ENCODE assay signal across 13 mouse cellular contexts in the genomic region with DNA sequence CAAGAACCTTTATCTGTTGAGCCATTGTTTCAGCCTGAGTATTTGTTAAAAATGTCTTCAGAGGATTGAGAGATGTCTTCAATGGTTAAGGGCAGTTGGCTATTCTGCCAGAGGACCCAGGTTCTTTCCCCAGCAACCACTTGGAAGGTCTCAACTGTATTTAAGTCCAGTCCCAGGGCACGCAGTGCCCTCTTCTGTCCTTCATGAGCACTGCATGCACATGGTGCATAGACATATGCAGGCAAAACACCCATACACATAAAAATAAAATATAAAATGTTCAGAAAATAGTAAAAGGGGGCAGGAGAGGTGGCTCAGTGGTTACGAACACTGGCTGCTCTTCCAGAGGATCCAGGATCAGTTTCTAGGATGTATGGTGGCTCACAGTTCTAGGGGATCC.
DNase-seq lines count a peak whose midpoint lies in the region; ATAC-seq and TF ChIP-seq lines count a peak whose summit lies in the region.
"Had no signal": no experiment of that assay in that cellular context is flagged by ENCODE, and none has a peak within 500 bp of the region (broad histone marks: within the 10 kb centered on the region; RNA-seq: fewer than 3 reads in every experiment).

No protein-coding gene starts in this region.

- TF ChIP-seq EP300 in ES-Bruce4 (IDR thresholded peaks at IDR 0.05; ENCODE audit: insufficient read depth, low read depth, low read length): no peak

- H3K36me3 ChIP-seq in lung, embryonic 14.5 days (ENCODE audit: insufficient read depth): peaks cover 47% of the 10 kb centered on the region
- no peaks in the 10 kb centered on the region for H3K36me3 ChIP-seq in ES-Bruce4 (ENCODE audit: control insufficient read depth, insufficient read depth, low read length, poor library complexity, severe bottlenecking)

- H3K27ac ChIP-seq in gastrocnemius, adult 2 months: no peak overlapping the region
- H3K27ac ChIP-seq in lung, embryonic 14.5 days (ENCODE audit: low read depth): no peak overlapping the region
- no peak overlapping the region for H3K27ac ChIP-seq in ES-Bruce4 (ENCODE audit: insufficient read depth, low read length)

- no peak overlapping the region for H3K9ac ChIP-seq in lung, embryonic 14.5 days
- no peak overlapping the region for H3K9ac ChIP-seq in ES-Bruce4 (ENCODE audit: low read depth, poor library complexity, severe bottlenecking)

- H3K4me2 ChIP-seq in lung, embryonic 14.5 days: no peak overlapping the region

- WGBS in lung, embryonic 14.5 days: 88% methylated on average over 2 of the region's 2 CpGs

- no peak for DNase-seq in gastrocnemius, adult 2 months
- no peak for DNase-seq in gastrocnemius, adult 8-10 months (ENCODE audit: low spot score in 2 of 2)
- DNase-seq in lung, embryonic 14.5 days: peak; percentile 29
- DNase-seq in lung, postnatal 14 days: no peak
- no peak for DNase-seq in yolk sac, embryonic 10.5 days (ENCODE audit: low spot score)
- no peak for DNase-seq in left cerebral cortex, adult 11 months (ENCODE audit: low spot score)
- DNase-seq: heart, adult 18-20 months; heart, postnatal 4 days; kidney, adult 18-20 months; lung, postnatal 4 days had no signal

- H3K9me3 ChIP-seq in lung, embryonic 14.5 days (ENCODE audit: low read depth, low read length): no peaks in the 10 kb centered on the region
- no peaks in the 10 kb centered on the region for H3K9me3 ChIP-seq in ES-Bruce4 (replicated peaks; ENCODE audit: control insufficient read depth, insufficient read depth, low read length, poor library complexity, severe bottlenecking)

- H3K4me3 ChIP-seq in gastrocnemius, adult 2 months: no peak overlapping the region
- H3K4me3 ChIP-seq in lung, embryonic 14.5 days (ENCODE audit: low read depth, low read length): no peak overlapping the region
- H3K4me3 ChIP-seq in ES-Bruce4 (ENCODE audit: low read depth, low read length): no peak overlapping the region
- H3K4me3 ChIP-seq: erythroblast, embryonic 14.5 days had no signal

- H3K27me3 ChIP-seq in lung, embryonic 14.5 days (ENCODE audit: insufficient read depth, low read length): no peaks in the 10 kb centered on the region
- no peaks in the 10 kb centered on the region for H3K27me3 ChIP-seq in ES-Bruce4 (ENCODE audit: control insufficient read depth, insufficient read depth, low read length, poor library complexity, severe bottlenecking)

- no peak for TF ChIP-seq POLR2A in ES-Bruce4 (IDR thresholded peaks at IDR 0.05; ENCODE audit: insufficient read depth, low read length)

- ATAC-seq in lung, embryonic 14.5 days (ENCODE audit: insufficient read depth): no peak
- ATAC-seq in megakaryocyte-erythroid progenitor cell, adult 5-6 weeks (replicated peaks; ENCODE audit: low FRiP score, low TSS enrichment, poor library complexity, severe bottlenecking): 0 out of 2 replicates have a peak, but pooled peaks have one; percentile 55

- intact Hi-C loops in gastrocnemius, adult 2 months (cut with DNase I): no loop called here

- no peaks in the 10 kb centered on the region for H3K4me1 ChIP-seq in lung, embryonic 14.5 days (ENCODE audit: insufficient read depth)
- no peaks in the 10 kb centered on the region for H3K4me1 ChIP-seq in ES-Bruce4 (ENCODE audit: control insufficient read depth, insufficient read depth, low read length)

- peak; percentile 49 for TF ChIP-seq CTCF in gastrocnemius, adult 2 months (IDR thresholded peaks at IDR 0.05)
- peak; percentile 34; the same call in 1 of the 2 replicates for TF ChIP-seq CTCF in lung, embryonic 14.5 days (IDR thresholded peaks at IDR 0.05; ENCODE audit: low read depth)
- TF ChIP-seq CTCF in ES-Bruce4 (IDR thresholded peaks at IDR 0.05; ENCODE audit: low read depth, low read length): peak; percentile 44
